Mouse (Mus musculus) lung, postnatal 0 days (tissue): ENCODE measurements around the gene Grhl3.

Experiments
- CTCF ChIP-seq: IDR thresholded peaks from 2 replicates; pipeline ENCODE4 v1.5.1; 2016; ENCODE audit warnings: antibody characterized with exemption, mild to moderate bottlenecking
- EP300 ChIP-seq: IDR thresholded peaks from 2 replicates; pipeline ENCODE4 v1.6.1; 2016; ENCODE audit warnings: antibody characterized with exemption, mild to moderate bottlenecking, control low read depth

- no peak for TF ChIP-seq EP300
- peak; percentile 27 for TF ChIP-seq CTCF
These were observed 27.4 kb downstream of the Grhl3 start for GRCm38 (mm10) chr4:135546008-135546407.
